Mouse (Mus musculus): ENCODE measurements around the gene Cd209c.
A peak's percentile ranks its signal among the peaks of the same experiment; 100 is the strongest.

Cd209c gene

DNA sequence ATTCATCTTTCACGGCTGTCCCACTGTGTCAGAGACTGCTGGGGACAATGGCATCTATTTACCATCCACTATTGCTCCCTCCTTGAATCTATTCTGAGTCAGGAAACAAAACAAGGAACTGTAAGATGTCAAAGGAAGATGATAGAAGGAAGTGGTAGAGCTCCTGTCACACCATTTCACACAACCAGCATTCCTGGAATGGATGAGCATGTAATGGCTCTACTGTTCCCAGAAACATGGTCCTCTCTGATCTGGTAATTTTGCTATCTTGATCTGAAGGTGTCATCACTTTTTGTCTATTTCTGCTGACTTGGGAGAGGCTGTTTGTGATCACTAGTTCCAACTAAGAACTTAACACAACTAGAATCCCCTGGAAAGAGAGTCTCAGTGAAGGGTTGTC, at the start of gene Cd209c:
Gene Cd209c (minus strand): TSS at position 101 of the 400 bp plus-strand sequence.
- no peak for DNase-seq

DNA sequence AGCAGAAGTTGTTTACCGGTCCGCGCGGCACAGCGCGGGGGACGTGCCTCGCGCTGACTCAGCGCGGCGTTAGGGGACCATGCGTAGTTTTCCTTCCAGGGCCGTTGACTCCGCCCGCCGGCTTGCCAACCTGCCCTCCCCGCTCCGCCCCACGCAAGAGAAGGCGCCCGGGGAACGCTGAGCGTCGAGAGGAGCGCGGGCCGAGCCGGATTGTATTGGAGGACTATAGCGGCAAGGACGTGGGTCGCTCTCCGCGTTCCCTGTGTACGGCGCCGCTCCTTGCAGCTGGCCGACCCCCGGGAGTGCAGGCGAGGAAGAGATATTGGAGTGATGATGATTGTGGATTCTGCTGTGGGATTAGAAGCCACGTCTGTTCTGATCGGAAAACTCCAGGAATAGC, 39.7 kb upstream of the Cd209c start:
- DNase-seq: no peak

DNA sequence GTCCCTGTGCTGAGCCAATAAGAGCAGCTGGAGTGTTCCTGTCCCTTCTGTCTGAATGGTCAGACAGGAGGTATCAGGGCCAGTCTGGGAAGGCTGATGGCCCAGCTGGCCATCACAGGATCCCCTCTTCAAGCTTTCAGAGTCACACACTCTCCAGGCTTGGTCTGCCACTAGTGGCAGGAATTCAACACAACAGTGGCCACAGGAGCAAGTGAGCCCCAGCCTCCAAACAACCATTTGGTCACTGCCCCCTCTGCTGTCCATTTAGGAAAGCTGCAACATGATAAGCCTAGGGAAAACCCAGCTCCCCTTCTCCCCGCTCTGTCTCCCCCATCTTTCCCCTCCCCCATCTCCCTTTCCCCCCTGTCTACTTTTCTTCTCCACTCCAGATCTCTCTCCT, 1.5 kb upstream of the Cd209c start:
- peak; percentile 14 to 54 for DNase-seq

DNA sequence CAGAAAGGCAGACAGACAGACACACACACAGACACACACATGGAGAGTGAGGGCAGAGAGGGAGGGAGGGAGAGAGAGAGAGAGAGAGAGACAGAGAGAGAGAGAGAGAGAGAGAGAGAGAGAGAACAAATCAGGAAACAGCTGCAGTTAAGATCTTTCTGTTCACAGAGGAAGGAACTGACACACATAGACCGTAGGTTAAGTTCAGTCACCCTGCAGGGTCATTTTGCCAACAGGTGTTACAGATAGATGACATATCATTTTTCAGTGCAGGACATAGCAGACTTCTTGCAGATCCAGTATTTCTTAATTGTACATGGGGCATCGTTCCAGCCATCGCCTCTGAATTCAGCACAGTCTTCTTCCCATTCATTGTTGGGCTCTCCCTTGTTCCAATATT, 14.5 kb downstream of the Cd209c start:
- DNase-seq: no peak

DNA sequence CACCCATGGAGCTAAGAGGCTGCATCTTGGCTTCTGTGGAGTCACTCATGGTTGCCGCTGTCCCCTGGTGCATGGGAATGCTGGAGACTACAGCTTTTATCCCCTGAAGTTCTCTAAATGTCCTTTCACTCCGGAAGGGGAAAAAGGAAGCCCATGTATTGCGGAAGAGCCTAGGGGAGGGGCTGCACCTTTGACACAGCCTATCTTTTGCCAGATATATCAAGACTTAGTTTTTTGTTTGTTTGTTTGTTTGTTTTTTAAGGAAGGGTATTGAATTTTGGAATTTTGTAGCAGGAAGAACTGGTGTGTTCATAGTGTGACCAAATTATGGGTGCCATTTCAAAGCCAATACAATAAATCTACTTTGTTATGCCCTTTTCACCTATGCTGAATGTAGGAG, 27.8 kb downstream of the Cd209c start, which contains the start of gene Cd209b:
Gene Cd209b (minus strand): TSS at position 101 of the 400 bp plus-strand sequence.
- no peak for DNase-seq

Measured in kidney, postnatal 36 days (tissue).